Mouse (Mus musculus) left cerebral cortex, postnatal 14 days (tissue): ENCODE results near the gene Gm47996. TPM values are rescaled to one million over a fixed set of nuclear protein-coding genes. Genes with fewer than 3 reads are reported as not detected.
"Not testable (repeated sequence)": the region's sequence is repeated elsewhere in the genome, so short reads cannot be mapped to it uniquely, and the experiment has no call there.

Experiments used
- DNase-seq, 2 experiments: peaks; one replicate each; pipeline ENCODE4 v3.0.0; 2021 to 2022; ENCODE audit warnings: low spot score in 2 of 2, mixed read lengths in 1 of 2
- intact Hi-C: fragments of 180-260 bp; cut with DNase I; formaldehyde crosslinking; loops from one replicate; pipeline ENCODE4 v1.15.1; 2025
- long read RNA-seq, 2 experiments: library from polyadenylated mRNA; stranded (forward); transcript quantifications; one replicate each; pipeline ENCODE4 v2.0.0; 2021
- total RNA-seq, 2 experiments: library from RNA; stranded (reverse); gene quantifications; 2 replicates each; pipeline ENCODE4 v1.2.3; 2021

The Gm47996 gene
- not detected for total RNA-seq
- long read RNA-seq, experiment 1 = 0 reads
- long read RNA-seq, experiment 2 = 0 reads

- intact Hi-C loops = not testable (repeated sequence)
Measured at GRCm38 (mm10) chr1:151209824-151210355, at the start of gene Gm47996. TSS of gene Gm47996 (plus strand) at chr1:151210131.

GRCm38 (mm10) chr1:151166031-151166430 is 43.9 kb upstream of the Gm47996 start:
- DNase-seq = no peak
- intact Hi-C loops = no loop called here

More at GRCm38 (mm10) chr1:151209824-151210355, at the start of gene Gm47996:
- not testable (repeated sequence) for DNase-seq

GRCm38 (mm10) chr1:151167297-151168047 is 42.5 kb upstream of the Gm47996 start:
- DNase-seq = no peak
- intact Hi-C loops = no loop called here

GRCm38 (mm10) chr1:151168637-151169036 is 41.3 kb upstream of the Gm47996 start:
- intact Hi-C loops = no loop called here
- no peak for DNase-seq

- intact Hi-C loops = no loop called here
- peak in 1 of 2 experiments; percentile 20 for DNase-seq
Measured at GRCm38 (mm10) chr1:151171572-151172461, 38.1 kb upstream of the Gm47996 start.

GRCm38 (mm10) chr1:151177030-151177936 is 32.6 kb upstream of the Gm47996 start:
- peak in 1 of 2 experiments; percentile 25 for DNase-seq

GRCm38 (mm10) chr1:151177937-151178271 is 32.0 kb upstream of the Gm47996 start:
- intact Hi-C loops = no loop called here
- no peak for DNase-seq

More at GRCm38 (mm10) chr1:151177030-151177936, 32.6 kb upstream of the Gm47996 start:
- intact Hi-C loops = no loop called here

- intact Hi-C loops = no loop called here
Measured at GRCm38 (mm10) chr1:151178505-151179083, 31.3 kb upstream of the Gm47996 start.

GRCm38 (mm10) chr1:151180167-151180566 is 29.8 kb upstream of the Gm47996 start:
- intact Hi-C loops = no loop called here
- no peak for DNase-seq

More at GRCm38 (mm10) chr1:151178505-151179083, 31.3 kb upstream of the Gm47996 start:
- no peak for DNase-seq

GRCm38 (mm10) chr1:151182266-151182665 is 27.7 kb upstream of the Gm47996 start, which contains the start of gene Gm47985:
TSS of gene Gm47985 (plus strand) at chr1:151182537.
- intact Hi-C loops, DNase-seq: not testable (repeated sequence)

GRCm38 (mm10) chr1:151186186-151186585 is 23.7 kb upstream of the Gm47996 start:
- intact Hi-C loops, DNase-seq: not testable (repeated sequence)

- DNase-seq, intact Hi-C loops: not testable (repeated sequence)
Measured at GRCm38 (mm10) chr1:151186879-151187424, 23.0 kb upstream of the Gm47996 start.

- DNase-seq = no peak
- intact Hi-C loops = no loop called here
Measured at GRCm38 (mm10) chr1:151188469-151188868, 21.5 kb upstream of the Gm47996 start.

- not testable (repeated sequence) for DNase-seq
Measured at GRCm38 (mm10) chr1:151192075-151192474, 17.9 kb upstream of the Gm47996 start, which contains the start of gene Gm8947. TSS of gene Gm8947 (plus strand) at chr1:151192376.

GRCm38 (mm10) chr1:151192739-151193138 is 17.2 kb upstream of the Gm47996 start:
- intact Hi-C loops, DNase-seq: not testable (repeated sequence)

More at GRCm38 (mm10) chr1:151192075-151192474, 17.9 kb upstream of the Gm47996 start, which contains the start of gene Gm8947:
- intact Hi-C loops = not testable (repeated sequence)

GRCm38 (mm10) chr1:151195986-151196385 is 13.9 kb upstream of the Gm47996 start:
- intact Hi-C loops, DNase-seq: not testable (repeated sequence)

- not testable (repeated sequence) for DNase-seq
Measured at GRCm38 (mm10) chr1:151196690-151197089, 13.2 kb upstream of the Gm47996 start.

GRCm38 (mm10) chr1:151198120-151198519 is 11.8 kb upstream of the Gm47996 start, which contains the start of gene Gm47995:
TSS of gene Gm47995 (plus strand) at chr1:151198448.
- intact Hi-C loops, DNase-seq: not testable (repeated sequence)

More at GRCm38 (mm10) chr1:151196690-151197089, 13.2 kb upstream of the Gm47996 start:
- intact Hi-C loops = not testable (repeated sequence)
